Mouse (Mus musculus) lung, adult 2 months (tissue): ENCODE results near the gene Top1.

Source experiments
- CTCF ChIP-seq: fragments of 200-500 bp; IDR thresholded peaks from 2 replicates; pipeline ENCODE4 v1.5.1; 2011; ENCODE audit warnings: mild to moderate bottlenecking, low read length, control low read depth; ENCODE audit not compliant: insufficient read depth
- POLR2A ChIP-seq: fragments of 200-500 bp; IDR thresholded peaks from 2 replicates; pipeline ENCODE4 v1.6.1; 2011; ENCODE audit warnings: low read depth, mild to moderate bottlenecking, control low read depth, low read length, borderline replicate concordance; ENCODE audit errors: extremely low read depth

DNA sequence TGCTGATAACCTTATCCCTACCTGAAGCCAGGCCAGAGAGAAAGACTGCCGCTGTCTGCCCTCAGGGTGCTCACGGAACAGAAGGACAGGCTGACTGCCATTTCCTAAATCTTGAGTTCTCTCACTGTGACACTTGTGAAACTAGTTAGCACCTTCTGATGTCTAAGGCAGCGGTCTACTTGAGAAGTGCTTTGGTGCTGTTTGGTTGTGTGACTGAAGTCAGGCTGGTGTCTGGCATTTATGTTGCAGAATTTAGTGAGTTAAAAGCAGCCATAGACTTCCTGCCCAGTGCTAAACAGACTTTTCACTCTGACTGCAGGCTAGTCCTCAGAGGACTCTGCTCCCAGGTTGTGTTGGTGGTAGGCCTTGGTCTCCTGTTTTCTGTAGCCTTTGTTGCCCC, 88.6 kb downstream of the Top1 start:
- TF ChIP-seq POLR2A (no peak), CTCF (no peak)
